Mouse (Mus musculus) bone marrow, adult 2 months (tissue): ENCODE measurements around the gene Zmynd10.

Experiments
- CTCF ChIP-seq: fragments of 200-500 bp; IDR thresholded peaks from 2 replicates; pipeline ENCODE4 v1.5.1; 2011; ENCODE audit warnings: low read length, control low read depth; ENCODE audit not compliant: control insufficient read depth, insufficient read depth
- POLR2A ChIP-seq: fragments of 200-500 bp; IDR thresholded peaks from 2 replicates; pipeline ENCODE4 v1.6.1; 2011; ENCODE audit warnings: low read depth, mild to moderate bottlenecking, control low read depth, low read length, borderline replicate concordance; ENCODE audit not compliant: control insufficient read depth

DNA sequence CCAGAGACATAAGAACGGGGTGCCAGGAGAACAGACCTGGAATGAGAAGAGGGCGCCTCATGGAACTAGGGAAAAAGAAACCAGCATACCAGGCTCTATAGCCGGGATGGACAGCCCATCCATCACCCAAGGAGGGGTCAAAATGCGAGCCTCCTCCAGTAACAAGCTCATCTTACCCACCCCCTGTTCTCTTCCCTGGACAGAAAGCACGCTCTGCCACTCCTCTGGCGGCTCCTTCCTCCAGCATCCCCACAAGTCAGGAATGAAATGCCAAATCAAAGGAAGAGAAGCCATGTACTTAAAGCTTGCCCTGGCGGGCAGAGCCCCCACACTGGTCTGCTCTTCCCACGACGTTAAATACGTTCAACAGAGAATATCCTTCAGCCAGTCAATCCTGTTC is 6.1 kb upstream of the Zmynd10 start:
- TF ChIP-seq POLR2A = no peak
- no peak for TF ChIP-seq CTCF
